Mouse (Mus musculus) gonadal fat pad, adult 2 months (tissue): ENCODE measurements around the gene Ddx39. TPM values are rescaled to one million over a fixed set of nuclear protein-coding genes. Genes with fewer than 3 reads are reported as not detected.

Experiments used
- DNase-seq: peaks from one replicate; pipeline ENCODE4 v3.0.0-alpha.2; 2012; ENCODE audit warnings: low read depth
- polyA plus RNA-seq: library from polyadenylated mRNA; depleted of rRNA; stranded (reverse); fragments of >200 nt; gene quantifications from 2 replicates; pipeline ENCODE4 v1.2.3, GENCODE M21; 2012; rRNA removed

Gene Ddx39
- polyA plus RNA-seq, 1 experiment, result 35.7 TPM

- no peak for DNase-seq
These were observed 53.5 kb downstream of the Ddx39 start for GRCm38 (mm10) chr8:83768526-83768925.

- no peak for DNase-seq
These were observed 54.7 kb downstream of the Ddx39 start for GRCm38 (mm10) chr8:83769720-83770119.

DNA sequence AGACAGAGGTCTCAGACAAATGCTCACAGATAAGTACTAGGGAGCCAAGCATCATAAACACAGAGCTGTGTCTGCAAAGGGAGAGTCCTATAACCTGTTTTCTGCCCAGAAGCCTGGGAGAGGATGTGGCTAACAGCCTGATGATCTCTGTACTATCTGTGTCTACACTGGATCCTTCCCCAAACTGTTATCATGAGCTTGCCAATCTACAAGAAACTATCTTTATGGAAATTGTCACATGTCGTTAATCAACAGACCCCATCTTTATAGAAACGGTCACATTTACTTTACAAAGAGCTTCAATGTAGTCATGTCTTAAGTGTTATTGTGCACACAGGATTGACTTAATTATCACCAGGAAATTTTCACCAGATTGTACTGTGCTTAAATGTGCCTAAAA is 55.7 kb downstream of the Ddx39 start:
- no peak for DNase-seq

GRCm38 (mm10) chr8:83771791-83772190 is 56.8 kb downstream of the Ddx39 start:
- DNase-seq, result no peak

DNA sequence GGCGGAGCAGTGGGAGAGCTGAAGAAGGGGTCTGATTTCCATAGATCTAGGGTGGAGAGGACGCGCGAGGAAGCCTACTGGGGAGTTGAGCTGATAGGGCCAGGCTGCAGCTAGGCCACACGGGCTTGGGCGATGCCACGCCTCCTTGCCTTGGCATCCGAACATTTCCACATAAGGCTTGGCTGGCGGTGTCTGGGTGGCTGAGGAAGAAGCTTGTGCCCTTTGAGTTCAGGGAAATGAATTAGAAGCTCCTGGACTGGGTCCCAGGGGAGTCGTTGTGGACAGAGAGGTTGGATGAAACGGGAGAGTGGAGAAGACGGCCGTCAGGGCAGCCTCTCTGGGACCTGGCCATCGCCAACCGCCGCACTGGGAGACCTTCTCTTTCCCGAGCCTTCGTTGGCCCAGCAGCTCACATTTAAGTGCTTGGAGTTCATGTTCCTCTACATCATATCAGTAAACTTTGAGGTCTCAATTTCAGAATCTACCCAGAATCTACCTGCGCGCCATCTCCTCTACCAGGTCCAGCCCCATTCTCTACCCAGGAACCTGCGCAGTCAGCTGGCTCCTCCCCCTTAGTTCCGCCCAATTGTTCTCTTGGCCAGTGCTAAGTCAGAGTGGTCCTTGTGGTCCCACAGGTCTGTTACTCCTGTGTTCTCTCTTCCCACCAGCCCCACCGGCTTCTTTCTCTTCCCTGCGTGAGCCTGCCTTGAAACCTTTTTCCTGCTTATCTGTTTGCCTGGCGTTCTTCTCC is 57.9 kb downstream of the Ddx39 start:
- DNase-seq, result no peak

GRCm38 (mm10) chr8:83773452-83773846 is 58.5 kb downstream of the Ddx39 start:
- DNase-seq, result no peak

GRCm38 (mm10) chr8:83774221-83774620 is 59.2 kb downstream of the Ddx39 start:
- no peak for DNase-seq

Other genes with a start within 250 kb of the Ddx39 start
- 0.11 TPM in 1 of 2 replicates, not detected in the other for gene Olfr370, start 179.4 kb upstream of the Ddx39 start, polyA plus RNA-seq
- 509 and 536 TPM in 2 replicates for gene Ndufb7, start 148.5 kb upstream of the Ddx39 start, polyA plus RNA-seq
- 772 and 857 TPM in 2 replicates for gene Tecr, start 107.2 kb upstream of the Ddx39 start, polyA plus RNA-seq
- gene Dnajb1, start 107.0 kb upstream of the Ddx39 start, polyA plus RNA-seq, result 36.0 and 40.6 TPM in 2 replicates
- 95.2 and 110 TPM in 2 replicates for gene Gipc1, start 62.5 kb upstream of the Ddx39 start, polyA plus RNA-seq
- gene Ptger1, start 48.5 kb upstream of the Ddx39 start, polyA plus RNA-seq, result 1.3 and 1.4 TPM in 2 replicates
- gene Pkn1, start 16.0 kb upstream of the Ddx39 start, polyA plus RNA-seq, result 63.3 and 63.6 TPM in 2 replicates
- gene Adgre5, start 26.1 kb downstream of the Ddx39 start, polyA plus RNA-seq, result 173 and 176 TPM in 2 replicates
- 66.4 and 70.0 TPM in 2 replicates for gene Adgrl1, start 184.9 kb downstream of the Ddx39 start, polyA plus RNA-seq
- 3.2 and 3.3 TPM in 2 replicates for gene Gm10644, start 240.0 kb downstream of the Ddx39 start, polyA plus RNA-seq
- 3.9 and 6.3 TPM in 2 replicates for gene Asf1b, start 240.3 kb downstream of the Ddx39 start, polyA plus RNA-seq